In the genomic region with DNA sequence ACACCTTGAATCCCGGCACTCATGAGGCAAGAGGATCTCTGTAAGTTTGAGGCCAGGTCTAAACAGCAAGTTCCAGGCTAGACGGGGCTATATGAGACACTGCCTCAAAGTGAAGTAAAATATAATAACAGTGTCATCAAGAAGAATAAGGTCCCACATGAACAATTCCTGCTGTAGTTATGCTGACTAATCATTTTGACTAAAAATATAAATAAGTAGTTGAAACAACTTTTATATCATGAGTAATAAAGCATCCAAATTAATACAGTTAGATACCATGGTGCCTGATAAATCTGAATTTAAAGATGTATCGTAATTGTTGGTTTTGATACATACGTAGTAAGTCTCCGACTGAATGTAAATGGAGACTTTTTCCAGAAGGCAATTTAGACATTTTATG, we compare ENCODE assay signal across 27 mouse cellular contexts. TPM values are rescaled to one million over a fixed set of nuclear protein-coding genes. Genes with fewer than 3 reads are reported as not detected.
DNase-seq lines count a peak whose midpoint lies in the region; TF ChIP-seq lines count a peak whose summit lies in the region.
"Had no signal": no experiment of that assay in that cellular context is flagged by ENCODE, and none has a peak within 500 bp of the region (broad histone marks: within the 10 kb centered on the region; RNA-seq: fewer than 3 reads in every experiment).

No protein-coding gene starts in this region.

- H3K27me3 ChIP-seq in CH12.LX (replicated peaks), result no peaks in the 10 kb centered on the region
- H3K27me3 ChIP-seq: Patski had no signal

- H3K4me1 ChIP-seq in CH12.LX (ENCODE audit: control insufficient read depth in 1 of 2, insufficient read depth in 2 of 2), result no peaks in the 10 kb centered on the region
- H3K4me1 ChIP-seq in ES-E14 (ENCODE audit: control insufficient read depth in 2 of 2, insufficient read depth in 2 of 2, low read length in 2 of 2, poor library complexity in 1 of 2), result no peaks in the 10 kb centered on the region; a peak in 1 of 4 replicates

- H3K9me3 ChIP-seq in CH12.LX (replicated peaks; ENCODE audit: low read length) (no peaks in the 10 kb centered on the region), ES-E14 (ENCODE audit: control insufficient read depth, insufficient read depth, low read depth, low read length) (no peaks in the 10 kb centered on the region)

- no peak overlapping the region for H3K4me2 ChIP-seq in CH12.LX (ENCODE audit: insufficient read depth, low read depth, poor library complexity, severe bottlenecking)

- peak; percentile 34 for DNase-seq in heart, adult 11 months
- DNase-seq in heart, postnatal 25 days (ENCODE audit: low spot score), result no peak
- DNase-seq in CH12.LX (ENCODE audit: extremely low read depth) (no peak), ES-E14 (ENCODE audit: low read depth, low spot score) (no peak), adipocyte (ENCODE audit: low spot score) (no peak)
- DNase-seq in adrenal gland, adult 8-10 months, result no peak
- DNase-seq: adrenal gland, adult 2 months; adrenal gland, postnatal 10 days; adrenal gland, postnatal 14 days; adrenal gland, postnatal 25 days; adrenal gland, postnatal 36 days; B cell, adult 2 months; cerebellum, adult 11 months; cerebellum, adult 11-12 months; cerebellum, adult 18-20 months; cerebellum, adult 2 months; cerebellum, adult 8-10 months; cerebellum, adult 9-10 months; cerebellum, adult 9-11 months had no signal

- H3K79me2 ChIP-seq in CH12.LX (replicated peaks; ENCODE audit: control insufficient read depth, extremely low read depth, insufficient read depth, poor library complexity, severe bottlenecking), result no peaks in the 10 kb centered on the region

- TF ChIP-seq EP300 in CH12.LX (IDR thresholded peaks at IDR 0.05; ENCODE audit: low read length), result no peak

- intact Hi-C loops in heart, postnatal 25 days (cut with DNase I), result no loop called here

- no peak for TF ChIP-seq POLR2A in CH12.LX (IDR thresholded peaks at IDR 0.05; ENCODE audit: low read depth, low read length)

- no peak overlapping the region for H3K4me3 ChIP-seq in CH12.LX (replicated peaks in 1 of 3; ENCODE audit: low read depth in 2 of 3, low read length in 2 of 3, poor library complexity in 1 of 3)
- H3K4me3 ChIP-seq in ES-E14 (ENCODE audit: insufficient read depth in 1 of 2, low read depth in 1 of 2, low read length in 2 of 2, poor library complexity in 1 of 2, severe bottlenecking in 1 of 2), result no peak overlapping the region

- H3K36me3 ChIP-seq in CH12.LX (replicated peaks in 1 of 2; ENCODE audit: control insufficient read depth in 1 of 2, insufficient read depth in 1 of 2, low read length in 1 of 2) (no peaks in the 10 kb centered on the region), ES-E14 (ENCODE audit: control insufficient read depth, insufficient read depth, low read length, poor library complexity, severe bottlenecking) (no peaks in the 10 kb centered on the region)
- H3K36me3 ChIP-seq: G1E had no signal

- TF ChIP-seq RAD21 in CH12.LX (IDR thresholded peaks at IDR 0.05; ENCODE audit: low read depth, low read length), result no peak

- dilution Hi-C loops in CH12.LX (cut with MboI; ENCODE audit: extremely low pct_ligation_motif_present, extremely low pct_unique_long_range_greater_than_20kb, low sequenced_read_pairs), result no loop called here

- in situ Hi-C loops in CH12.LX (cut with MboI; ENCODE audit: low pct_ligation_motif_present, low pct_unique_long_range_greater_than_20kb, low sequenced_read_pairs), result no loop called here
- in situ Hi-C loops in ES-E14 (cut with MboI; ENCODE audit: low sequenced_read_pairs in 2 of 2, unreplicated experiment in 2 of 2), result no loop called here

- H3K27ac ChIP-seq in CH12.LX (ENCODE audit: insufficient read depth, low read depth), result no peak overlapping the region
- no peak overlapping the region for H3K27ac ChIP-seq in ES-E14 (ENCODE audit: insufficient read depth, low read depth, low read length, poor library complexity, severe bottlenecking)

- TF ChIP-seq CTCF in CH12.LX (conservative IDR thresholded peaks at IDR 0.05 in 1 of 2, IDR thresholded peaks at IDR 0.05 in 1 of 2; ENCODE audit: low read depth in 2 of 2, low read length in 2 of 2), result no peak

- no peak overlapping the region for H3K9ac ChIP-seq in CH12.LX (ENCODE audit: insufficient read depth, low read depth)
- no peak overlapping the region for H3K9ac ChIP-seq in ES-E14 (ENCODE audit: insufficient read depth, low read depth, low read length, poor library complexity, severe bottlenecking)

TF ChIP-seq in CH12.LX, 34 proteins besides CTCF, POLR2A, EP300 and RAD21:
- TF ChIP-seq MYC (IDR thresholded peaks at IDR 0.05; ENCODE audit: low read depth, low read length) (no peak), ZNF384 (IDR thresholded peaks at IDR 0.05; ENCODE audit: low read depth, low read length) (no peak), USF2 (conservative IDR thresholded peaks at IDR 0.05; ENCODE audit: low read depth, low read length) (no peak), MAFK (IDR thresholded peaks at IDR 0.05; ENCODE audit: insufficient replicate concordance, low read length) (peak; percentile 66; the same call in 1 of the 2 replicates)

TF ChIP-seq in ES-E14, 5 proteins besides CTCF, POLR2A, EP300 and RAD21:
- no peak for TF ChIP-seq HCFC1 (IDR thresholded peaks at IDR 0.05; ENCODE audit: borderline replicate concordance, insufficient read depth, low read length)
- no peak for TF ChIP-seq CHD2 (IDR thresholded peaks at IDR 0.05; ENCODE audit: low read depth, low read length)
- TF ChIP-seq MAFK (IDR thresholded peaks at IDR 0.05; ENCODE audit: insufficient read depth, low read depth, low read length), result peak; percentile 63

RNA-seq across cellular contexts. Expression of a gene that starts 15.5 kb away (rescaled TPM):
- 1 to 10 TPM; 3.0 to 4.3 TPM for total RNA-seq in heart, postnatal 25 days (2021)
- not detected in 2 replicates for total RNA-seq in CH12.LX (2012; rRNA removed)
- total RNA-seq in CH12.LX (2014; rRNA removed), result not detected in 2 replicates
- not detected in 2 replicates for polyA plus RNA-seq in CH12.LX (2012; ENCODE audit: insufficient read length, low read depth)
- 5.8 and 7.1 TPM in 2 replicates for total RNA-seq in ES-E14 (2012; rRNA removed)
- total RNA-seq in adrenal gland, adult 8-10 months (2022), result 10 to 100 TPM in 2 of 4 experiments, 1 to 10 TPM in 2; 7.1 to 24.4 (median 16.6) TPM
- total RNA-seq: MEL had no signal
- polyA plus RNA-seq: G1E had no signal

RNA-seq across cellular contexts. Expression of a gene that starts 45.4 kb away (rescaled TPM):
- total RNA-seq in heart, postnatal 25 days (2021), result not detected
- total RNA-seq in CH12.LX (2012; rRNA removed) (not detected in 2 replicates), CH12.LX (2014; rRNA removed) (not detected in 2 replicates), ES-E14 (2012; rRNA removed) (0.16 and 0.40 TPM in 2 replicates)
- polyA plus RNA-seq in CH12.LX (2012; ENCODE audit: insufficient read length, low read depth), result 0.22 TPM in 1 of 2 replicates, not detected in the other
- total RNA-seq in adrenal gland, adult 8-10 months (2022), result not detected
- total RNA-seq: adrenal gland, adult 18-20 months; adrenal gland, adult 2 months; adrenal gland, postnatal 10 days; adrenal gland, postnatal 14 days; adrenal gland, postnatal 25 days; adrenal gland, postnatal 36 days; G1E; MEL had no signal
- polyA plus RNA-seq: activated CD4-positive, CD25-positive, alpha-beta regulatory T cell, adult 4 months; adrenal gland, adult 2 months; brain, embryonic 14.5 days; C2C12; CD4-positive, CD25-positive, alpha-beta regulatory T cell, adult 4 months; G1E had no signal
